Mouse (Mus musculus): ENCODE results near the gene Cyp2d11. TPM values are rescaled to one million over a fixed set of nuclear protein-coding genes. Genes with fewer than 3 reads are reported as not detected.
"Not testable (repeated sequence)": the region's sequence is repeated elsewhere in the genome, so short reads cannot be mapped to it uniquely, and the experiment has no call there.

Cyp2d11 gene
- total RNA-seq, 2 experiments from 2014 or later: 0.22 to 0.36 TPM

DNA sequence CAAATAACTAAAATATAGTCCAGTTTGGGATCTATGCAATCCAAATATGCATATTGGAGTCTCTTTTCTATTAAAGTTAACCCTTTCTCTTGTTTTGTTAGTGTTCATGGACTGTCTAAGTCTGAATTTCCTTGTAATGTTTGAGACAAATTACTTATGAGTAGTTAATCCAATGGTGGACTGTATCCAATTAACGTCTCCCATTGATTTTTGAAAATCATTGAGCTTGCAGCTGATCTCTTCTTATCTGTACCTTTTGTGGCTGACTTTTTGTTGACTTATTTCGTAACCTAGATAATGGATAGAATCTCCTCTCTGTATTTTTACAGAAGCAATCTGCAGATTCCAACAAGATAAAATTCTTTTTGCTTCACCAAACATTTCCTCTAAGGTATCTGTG, 11.4 kb downstream of the Cyp2d11 start:
- intact Hi-C loops (cut with DNase I): no loop called here
- DNase-seq: no peak

DNA sequence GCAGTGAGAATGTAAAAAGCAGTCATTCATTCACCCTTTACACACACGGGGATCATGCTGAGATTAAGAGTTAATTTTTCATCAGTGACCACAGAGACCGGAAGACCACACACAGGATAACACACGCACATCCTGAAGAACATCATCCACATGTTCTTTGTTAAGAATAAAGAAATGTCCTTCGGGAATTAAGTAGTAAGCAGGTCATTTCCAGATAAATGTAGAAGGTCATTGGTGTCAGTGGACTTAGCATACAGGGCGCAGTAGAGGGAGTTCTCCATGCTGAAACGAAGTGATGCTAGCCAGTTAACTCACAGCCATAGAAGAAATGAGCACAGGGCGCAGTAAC, 13.1 kb downstream of the Cyp2d11 start:
- intact Hi-C loops (cut with DNase I): loop anchor here (2.0 kb wide), 1 partner anchor 36 kb away; no protein-coding TSS in a partner anchor
- no peak for DNase-seq

DNA sequence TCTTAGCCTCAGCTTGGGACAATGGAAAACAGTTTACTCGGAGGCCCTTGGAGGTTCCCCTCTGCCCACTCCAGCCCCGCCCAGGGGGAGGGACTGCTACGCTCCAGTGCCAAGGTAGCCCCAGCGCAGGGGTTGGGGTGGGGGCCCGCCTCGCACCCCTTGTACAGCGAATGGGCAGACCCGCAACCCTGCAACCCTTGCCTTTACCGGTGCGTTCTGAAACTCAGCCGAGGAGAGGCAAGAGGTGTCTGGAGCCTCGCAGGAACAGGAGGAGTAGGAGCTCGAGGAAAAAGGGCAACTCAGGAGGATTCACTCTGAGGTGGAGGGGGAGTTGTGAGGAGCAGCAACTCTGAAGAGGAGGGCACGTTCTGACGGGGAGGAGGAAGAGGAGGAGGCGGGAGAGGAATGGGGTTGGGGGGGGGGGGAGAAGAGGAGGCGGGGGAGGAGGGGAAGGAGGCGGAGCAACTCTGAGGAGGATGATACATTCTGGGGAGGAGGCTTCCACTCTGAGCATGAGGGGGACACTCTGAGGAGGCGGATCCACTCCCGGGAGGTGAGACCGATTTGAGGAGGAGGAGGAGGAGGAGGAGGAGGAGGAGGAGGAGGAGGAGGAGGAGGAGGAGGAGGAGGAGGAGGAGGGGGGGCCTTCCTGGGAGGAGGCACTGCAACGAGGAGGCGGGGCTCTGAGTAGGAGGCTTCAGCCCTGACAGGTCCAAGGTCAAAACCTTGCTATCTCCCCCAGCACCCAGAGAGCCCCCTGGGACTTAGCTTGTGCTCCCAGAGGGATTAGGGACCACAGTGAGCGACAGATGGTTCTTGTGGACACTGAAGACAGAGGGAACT, 13.7 kb downstream of the Cyp2d11 start, which contains the start of gene Cyp2d22:
Gene Cyp2d22 (minus strand): TSS at position 390 of the 843 bp plus-strand sequence.
- peak; percentile 65 to 74 for DNase-seq
- intact Hi-C loops (cut with DNase I): loop anchor here (2.0 kb wide), 1 partner anchor 37 kb away; no protein-coding TSS in a partner anchor

DNA sequence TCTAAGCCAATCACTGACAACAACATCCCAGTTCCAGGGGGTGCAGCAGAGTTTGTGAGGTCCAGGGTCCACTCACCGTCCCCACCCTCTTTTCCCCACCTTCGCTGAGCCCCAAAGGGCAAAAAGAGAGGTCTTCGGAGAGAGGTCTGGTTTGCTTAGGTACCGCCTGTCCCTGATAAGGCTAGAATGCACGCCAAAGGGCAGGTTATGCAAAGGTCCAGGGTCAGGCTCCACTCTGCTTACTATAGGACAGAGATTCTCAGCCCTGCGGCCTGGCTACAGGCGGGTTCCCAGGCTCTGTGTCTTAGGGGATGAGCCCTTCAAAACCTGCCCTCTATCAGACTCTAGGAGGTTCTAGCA, 14.3 kb downstream of the Cyp2d11 start:
- intact Hi-C loops (cut with DNase I): no loop called here
- DNase-seq: no peak

DNA sequence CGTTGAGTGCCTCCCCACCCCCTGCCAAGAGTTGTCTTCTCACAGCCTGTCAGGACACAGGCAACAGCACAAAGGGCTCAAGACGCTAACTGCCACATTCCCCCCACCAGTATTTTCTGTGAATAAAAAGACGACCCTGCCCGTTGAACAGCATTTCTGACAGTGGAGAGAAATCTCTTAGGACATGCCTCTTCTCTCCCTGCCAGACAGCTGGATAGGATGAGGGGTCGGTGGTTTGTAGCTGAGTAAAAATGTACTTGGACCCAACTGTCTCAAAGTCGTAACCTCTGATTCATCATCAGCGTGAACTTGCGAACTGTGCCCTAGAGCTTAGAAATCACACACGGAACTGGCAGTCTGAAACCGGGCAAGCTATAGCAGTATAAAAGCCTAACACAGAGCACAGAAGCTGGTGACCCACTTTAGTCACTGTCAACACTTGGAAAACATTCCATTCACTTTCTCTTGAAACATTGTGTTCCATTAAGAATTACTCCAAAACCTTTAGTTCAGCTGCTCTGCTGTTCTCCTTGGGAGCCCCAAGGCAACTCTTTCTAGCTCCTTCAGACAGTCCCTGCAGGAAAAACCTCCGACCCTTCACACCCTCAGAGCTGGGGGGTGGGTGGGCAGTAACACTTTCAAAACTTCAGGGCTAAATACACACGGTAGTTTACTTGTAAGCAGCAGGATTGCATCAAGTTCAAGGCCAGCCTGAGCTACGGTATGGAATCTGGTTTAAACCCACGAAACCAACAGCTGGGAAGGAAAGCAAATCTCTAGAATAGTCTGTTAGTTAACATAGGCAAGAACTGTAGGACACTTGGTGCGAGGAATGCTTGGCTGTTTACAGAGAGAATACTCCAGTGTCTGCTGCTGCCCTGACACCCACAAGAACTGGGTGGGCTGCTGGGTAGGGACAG, 15.3 kb downstream of the Cyp2d11 start:
- intact Hi-C loops (cut with DNase I): no loop called here
- peak in 1 of 2 experiments; percentile 39 for DNase-seq

DNA sequence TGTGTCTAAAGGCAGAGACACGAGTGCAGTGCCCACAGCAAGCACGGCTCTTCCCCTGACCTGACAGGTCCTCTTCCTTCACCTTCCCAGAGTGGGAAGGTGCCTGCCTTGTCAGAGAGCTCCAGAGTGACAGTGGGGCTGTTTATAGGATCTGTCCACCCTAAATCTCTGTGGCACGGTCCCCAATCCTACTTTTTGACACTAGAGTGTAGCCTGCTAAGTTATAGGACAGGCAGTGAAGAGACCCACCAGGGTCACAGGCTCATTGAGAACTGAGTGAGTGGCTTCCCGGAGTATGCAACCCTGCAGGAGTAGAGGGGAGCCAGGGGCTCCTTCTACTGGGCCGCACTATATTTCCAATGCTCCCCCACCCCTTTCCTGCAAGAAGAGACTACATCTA, 16.1 kb downstream of the Cyp2d11 start:
- intact Hi-C loops (cut with DNase I): loop anchor here (2.0 kb wide), 1 partner anchor 23 kb away; the partner anchor contains the start of gene Ndufa6
- no peak for DNase-seq

DNA sequence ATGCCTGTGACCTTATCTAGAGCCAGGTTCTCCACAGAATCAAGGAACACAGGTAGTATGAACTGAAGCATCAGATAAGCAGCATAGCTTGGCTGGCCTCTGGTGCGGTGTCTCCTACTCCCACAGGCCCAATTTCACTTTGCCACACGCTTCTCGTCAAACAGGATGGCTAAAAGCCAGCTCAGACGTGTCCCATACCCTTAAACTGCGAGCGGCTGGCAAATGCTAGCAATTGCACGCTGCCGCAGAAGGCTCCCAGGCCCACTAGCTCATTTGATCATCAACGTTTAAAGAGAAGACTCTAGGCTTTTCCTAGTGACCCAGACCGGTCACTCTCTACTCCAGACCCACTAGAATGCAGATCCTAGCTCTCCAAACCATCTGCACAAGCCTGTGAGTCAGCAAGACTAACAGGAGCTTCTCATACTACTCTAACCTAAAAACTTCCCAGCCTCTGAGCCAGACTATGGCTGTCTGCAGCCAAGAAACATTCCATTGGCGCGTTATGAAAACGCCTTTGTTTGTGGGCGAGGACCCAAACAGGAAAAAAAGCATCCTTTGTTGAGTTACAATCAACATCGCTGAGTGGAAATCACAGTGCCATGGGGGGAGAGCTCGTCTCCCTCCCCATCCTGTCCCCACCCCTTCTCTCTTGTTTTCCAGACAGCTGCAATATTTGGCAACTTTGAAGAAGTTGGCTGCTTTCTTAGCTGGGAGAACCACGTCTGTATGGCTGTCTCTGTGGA, 17.3 kb downstream of the Cyp2d11 start:
- DNase-seq: peak; percentile 69 to 76
- intact Hi-C loops (cut with DNase I): loop anchor here (2.0 kb wide), 1 partner anchor 22 kb away; the partner anchor contains the start of gene Ndufa6

DNA sequence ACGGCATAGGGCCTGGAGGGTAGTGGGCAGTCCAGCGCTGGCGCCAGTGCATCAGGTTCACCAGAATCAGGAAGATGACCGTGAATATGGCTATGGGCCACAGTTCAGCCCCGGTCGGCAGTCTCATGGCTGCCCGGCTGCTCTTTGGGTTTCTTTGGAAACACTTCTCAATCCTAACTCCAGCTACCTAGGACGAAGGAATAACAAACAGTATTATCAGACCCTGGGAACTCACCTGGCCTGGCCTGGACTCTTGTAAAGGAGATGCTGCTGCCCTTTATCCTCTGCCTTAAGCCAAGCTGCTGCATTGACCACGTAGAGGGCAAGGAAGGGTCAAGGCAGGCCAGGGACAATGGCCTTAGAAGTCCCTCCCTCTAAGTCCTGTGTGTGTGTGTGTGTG, 18.0 kb downstream of the Cyp2d11 start:
- DNase-seq: no peak
- intact Hi-C loops (cut with DNase I): loop anchor here (2.0 kb wide), 1 partner anchor 21 kb away; the partner anchor contains the start of gene Ndufa6

DNA sequence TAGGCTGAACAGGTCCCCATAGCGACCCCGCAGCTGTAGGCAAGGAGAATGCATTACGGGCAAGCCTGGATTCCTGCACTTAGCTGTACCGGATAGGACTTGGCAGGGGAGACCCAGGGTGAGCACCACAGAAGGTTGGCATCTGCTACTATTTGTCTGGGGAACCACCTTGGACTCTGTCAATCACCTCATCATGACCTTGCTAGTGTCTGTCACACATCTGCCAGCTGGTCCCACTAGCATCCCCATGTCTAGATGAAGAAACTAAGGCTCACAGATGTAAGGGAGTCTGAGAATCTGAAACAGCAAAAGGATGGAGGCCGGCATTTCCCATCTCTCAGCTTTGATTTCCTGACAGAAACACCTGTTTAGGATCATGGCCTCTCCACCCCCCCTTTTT, 19.4 kb downstream of the Cyp2d11 start:
- no peak for DNase-seq
- intact Hi-C loops (cut with DNase I): no loop called here

DNA sequence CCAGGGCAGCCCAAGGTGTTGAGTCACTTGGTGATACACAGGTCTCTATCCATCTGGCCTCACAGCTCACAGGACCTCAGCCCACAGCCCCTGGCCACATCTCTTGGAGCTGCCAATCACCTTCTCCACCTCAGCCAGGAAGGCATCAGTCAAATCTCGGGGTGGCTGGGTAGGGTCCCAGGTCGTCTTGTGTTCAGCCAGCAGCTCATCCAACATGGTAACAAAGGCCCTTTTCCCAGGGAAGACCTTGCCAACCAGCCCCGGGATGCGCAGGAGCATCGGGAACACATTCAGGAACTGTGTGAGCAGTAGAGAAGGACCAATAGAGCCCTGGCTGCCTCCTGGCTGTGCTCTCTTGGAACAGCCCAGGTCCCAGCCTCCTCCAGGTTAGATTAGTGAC, 20.8 kb downstream of the Cyp2d11 start:
- intact Hi-C loops (cut with DNase I): no loop called here
- DNase-seq: no peak

DNA sequence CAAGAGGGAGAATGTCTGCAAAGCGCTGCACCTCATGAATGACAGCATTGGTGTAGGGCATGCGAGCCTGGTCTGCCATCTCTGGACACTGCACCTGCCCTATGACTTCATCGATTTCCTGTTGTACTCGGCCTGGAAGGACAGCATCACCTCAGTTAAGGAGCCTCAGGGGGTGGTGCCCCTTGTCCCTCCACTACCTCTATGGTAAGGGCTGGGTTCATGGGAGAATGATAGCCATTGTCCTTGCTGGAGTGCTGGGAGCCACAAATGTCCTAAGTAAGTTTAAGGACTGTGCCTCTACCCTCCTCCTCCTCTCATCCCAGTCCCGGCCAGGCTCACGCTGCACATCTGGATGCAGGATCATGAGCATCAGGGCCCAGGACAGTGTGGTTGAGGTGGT, 21.4 kb downstream of the Cyp2d11 start:
- intact Hi-C loops (cut with DNase I): no loop called here

DNA sequence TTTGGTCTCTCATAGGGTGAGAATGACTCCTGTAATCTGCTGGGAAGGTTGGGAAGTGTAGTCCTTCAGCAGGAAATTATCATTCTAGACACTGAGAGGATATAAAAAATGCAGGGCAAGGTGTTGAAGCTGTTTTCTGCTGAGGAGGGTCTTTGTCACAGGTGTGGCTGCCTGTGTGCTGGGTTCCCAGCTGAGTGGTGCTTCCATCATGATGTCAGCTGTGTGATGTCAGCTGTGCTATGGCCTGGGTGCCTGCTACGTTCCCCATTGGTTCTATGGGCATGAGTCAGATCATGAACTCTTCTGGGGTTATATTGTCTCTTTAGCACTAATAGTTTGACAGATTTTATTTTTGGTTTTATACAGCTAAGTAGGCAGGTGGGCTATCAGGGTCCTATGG, 25.0 kb downstream of the Cyp2d11 start:
- intact Hi-C loops (cut with DNase I): no loop called here
- DNase-seq: no peak

More for the DNA sequence above, 21.4 kb downstream of the Cyp2d11 start:
- DNase-seq: no peak

DNA sequence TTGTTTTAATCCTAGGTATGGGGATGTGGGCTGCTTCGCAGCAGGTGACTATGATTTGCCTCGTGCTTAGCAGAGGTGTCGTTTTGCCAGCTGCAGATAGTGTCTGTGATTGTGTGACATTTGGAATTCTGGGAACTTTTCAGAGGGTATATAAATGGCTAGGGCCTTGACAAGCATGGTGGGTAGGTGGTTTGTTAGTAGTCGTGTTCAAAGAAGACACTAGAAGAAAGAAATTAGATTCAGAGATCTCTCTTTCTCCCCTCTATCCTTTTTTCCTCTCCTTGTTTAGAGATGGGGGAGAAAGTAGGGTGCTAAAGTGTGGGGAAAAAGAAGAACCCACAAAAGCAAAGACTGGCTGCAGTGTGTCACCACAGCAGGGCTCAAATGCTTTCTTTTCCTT, 25.7 kb downstream of the Cyp2d11 start:
- intact Hi-C loops (cut with DNase I): no loop called here
- no peak for DNase-seq

DNA sequence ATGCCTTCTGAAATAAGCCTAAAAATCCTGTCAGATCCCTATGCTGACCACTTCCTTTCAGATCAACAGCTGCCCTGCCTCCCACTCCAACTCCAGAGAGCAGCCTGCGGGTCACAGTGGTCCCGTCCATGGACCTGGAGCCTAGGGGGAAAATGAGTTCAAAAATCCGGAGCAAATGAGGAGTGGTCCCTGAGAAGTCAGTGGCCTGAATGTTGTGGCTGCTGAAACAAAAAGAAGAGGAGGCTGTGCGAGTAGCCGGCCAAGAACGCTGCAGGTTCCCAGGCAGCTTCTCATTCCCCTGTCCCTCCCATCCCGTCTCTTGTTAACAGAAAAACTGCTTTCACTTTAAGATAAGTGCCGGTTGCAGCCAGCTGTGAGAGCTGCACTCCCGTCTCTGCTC, 29.3 kb downstream of the Cyp2d11 start:
- intact Hi-C loops (cut with DNase I); DNase-seq: not testable (repeated sequence)

DNA sequence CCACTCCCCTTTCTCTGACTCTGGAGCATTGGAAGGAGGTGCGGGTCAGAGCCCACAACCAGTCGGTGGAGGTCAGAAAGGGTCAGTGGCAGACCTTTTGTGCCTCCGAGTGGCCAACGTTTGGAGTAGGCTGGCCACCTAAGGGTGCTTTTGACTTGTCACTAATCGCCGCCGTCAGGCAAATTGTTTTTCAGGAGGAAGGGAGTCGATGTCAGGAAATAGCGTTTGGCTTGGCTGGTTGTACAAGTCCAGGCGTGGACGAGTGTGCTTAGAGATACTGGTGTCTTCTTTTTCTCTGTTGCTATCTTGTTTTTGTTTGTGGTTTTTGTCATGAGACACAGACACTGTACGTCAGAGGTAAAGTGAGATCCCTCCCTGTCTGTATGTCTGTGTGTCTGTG, 30.0 kb downstream of the Cyp2d11 start:
- intact Hi-C loops (cut with DNase I); DNase-seq: not testable (repeated sequence)

DNA sequence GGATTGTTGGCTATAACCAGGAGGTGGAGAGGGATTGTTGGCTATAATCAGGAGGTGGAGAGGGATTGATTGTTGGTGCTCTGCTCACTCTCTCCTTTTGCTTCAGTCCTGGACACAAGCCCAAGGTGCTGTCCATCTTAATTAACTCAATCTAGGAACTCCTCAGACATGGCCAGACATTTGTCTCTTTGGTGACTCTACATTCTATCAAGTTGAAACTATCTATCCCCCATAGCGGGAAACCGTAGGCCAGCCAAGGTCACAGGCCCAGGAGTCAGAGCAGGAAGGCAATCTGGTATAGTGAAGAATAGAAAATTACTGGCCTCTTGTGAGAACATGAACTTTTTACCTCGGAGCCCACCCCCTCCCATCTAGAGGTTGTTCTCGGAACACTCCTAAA, 31.6 kb downstream of the Cyp2d11 start:
- intact Hi-C loops (cut with DNase I): no loop called here
- DNase-seq: no peak

DNA sequence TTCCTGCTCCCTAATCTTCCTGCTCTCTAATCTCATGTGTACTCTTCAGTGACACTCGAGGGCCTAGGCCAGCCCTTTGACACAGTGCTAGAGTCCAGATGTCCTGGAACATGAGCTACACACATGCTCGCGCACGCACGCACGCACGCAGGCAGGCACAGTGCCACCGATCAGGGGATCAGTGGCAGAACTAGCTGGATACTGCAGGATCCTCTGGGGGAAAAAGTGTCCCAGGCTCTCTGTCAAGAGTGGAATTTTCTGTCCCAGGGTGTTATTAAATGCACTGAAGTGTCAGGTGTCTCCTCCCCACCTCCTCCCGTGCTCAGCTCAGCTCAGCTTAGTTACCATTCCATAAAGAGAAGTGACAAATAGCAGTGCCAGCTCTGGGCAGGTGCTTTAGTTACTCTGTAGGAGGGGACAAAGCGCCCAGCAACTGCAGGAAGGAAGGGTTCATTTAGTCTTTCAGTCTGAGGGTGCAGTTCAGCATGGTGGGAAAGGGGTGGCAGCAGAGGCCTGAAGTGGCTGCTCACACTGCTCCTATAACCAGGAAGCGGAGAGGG, 32.3 kb downstream of the Cyp2d11 start:
- DNase-seq: no peak

DNA sequence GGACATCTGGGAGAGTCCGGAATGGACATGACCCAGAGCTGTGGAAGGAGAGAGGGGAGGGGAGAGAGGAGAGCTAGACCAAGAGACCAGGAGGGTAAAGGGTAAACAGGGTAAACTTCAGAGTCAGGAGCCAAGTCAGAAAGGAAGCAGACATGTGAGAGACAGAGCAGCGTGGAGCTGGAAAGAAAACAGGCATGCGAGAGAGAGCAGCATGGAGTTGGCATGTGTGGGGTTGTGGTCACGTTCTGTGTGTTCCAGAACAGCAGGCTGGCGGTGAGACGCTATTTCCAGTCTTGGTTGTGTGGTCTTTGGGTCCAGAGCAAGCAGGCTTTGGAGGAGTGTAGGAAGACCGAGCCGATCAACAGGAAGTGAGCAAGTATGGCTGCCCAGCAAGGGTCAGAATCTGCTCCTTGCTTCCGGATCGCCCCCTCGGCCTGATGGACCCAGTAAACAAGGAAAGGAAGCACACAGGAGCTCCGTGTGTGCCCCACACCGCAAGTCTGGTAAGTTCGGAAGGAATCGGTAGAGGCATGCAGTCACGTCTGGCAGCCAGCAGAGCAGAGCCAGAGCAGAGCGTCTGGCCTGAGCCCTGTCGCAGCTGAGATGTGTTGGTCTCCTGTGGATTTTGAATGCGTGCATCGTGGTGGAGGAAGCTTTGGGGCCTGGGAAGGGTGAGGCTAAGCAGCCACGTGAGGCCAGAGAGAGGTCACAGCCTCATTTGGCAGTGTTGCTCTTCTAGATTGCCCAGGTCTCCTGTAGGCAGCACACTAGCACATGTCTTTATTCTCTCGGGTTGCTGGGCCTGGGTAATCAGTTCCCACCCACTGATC, 35.2 kb downstream of the Cyp2d11 start:
- no peak for DNase-seq
- intact Hi-C loops (cut with DNase I): no loop called here

More for the DNA sequence above, 32.3 kb downstream of the Cyp2d11 start:
- intact Hi-C loops (cut with DNase I): no loop called here
